Mouse (Mus musculus) brain, embryonic 14.5 days (tissue): ENCODE data around the gene Fibin.

Source experiments
- CTCF ChIP-seq: fragments of 200-500 bp; IDR thresholded peaks from 2 replicates; pipeline ENCODE4 v1.5.1; 2012; ENCODE audit warnings: inconsistent platforms, mild to moderate bottlenecking, moderate library complexity, borderline replicate concordance; ENCODE audit not compliant: insufficient read depth, insufficient read length; ENCODE audit errors: extremely low read depth
- POLR2A ChIP-seq: fragments of 200-500 bp; IDR thresholded peaks from 2 replicates; pipeline ENCODE4 v1.6.1; 2012; ENCODE audit warnings: mild to moderate bottlenecking, inconsistent platforms, borderline replicate concordance; ENCODE audit not compliant: poor library complexity, insufficient read depth, insufficient read length, severe bottlenecking; ENCODE audit errors: extremely low read depth

- TF ChIP-seq POLR2A (no peak), CTCF (no peak)
Observed at GRCm38 (mm10) chr2:110392714-110393336, 29.8 kb upstream of the Fibin start.
